Mouse (Mus musculus) CH12F3 (cell line): Measurements from ENCODE around the gene Samd11.

Experiments
- in situ Hi-C: fragments of 300-500 bp; cut with MboI; formaldehyde crosslinking; loops from 2 replicates; pipeline ENCODE4 v1.14.3; 2020; ENCODE audit warnings: low sequenced_read_pairs

The Samd11 gene

DNA sequence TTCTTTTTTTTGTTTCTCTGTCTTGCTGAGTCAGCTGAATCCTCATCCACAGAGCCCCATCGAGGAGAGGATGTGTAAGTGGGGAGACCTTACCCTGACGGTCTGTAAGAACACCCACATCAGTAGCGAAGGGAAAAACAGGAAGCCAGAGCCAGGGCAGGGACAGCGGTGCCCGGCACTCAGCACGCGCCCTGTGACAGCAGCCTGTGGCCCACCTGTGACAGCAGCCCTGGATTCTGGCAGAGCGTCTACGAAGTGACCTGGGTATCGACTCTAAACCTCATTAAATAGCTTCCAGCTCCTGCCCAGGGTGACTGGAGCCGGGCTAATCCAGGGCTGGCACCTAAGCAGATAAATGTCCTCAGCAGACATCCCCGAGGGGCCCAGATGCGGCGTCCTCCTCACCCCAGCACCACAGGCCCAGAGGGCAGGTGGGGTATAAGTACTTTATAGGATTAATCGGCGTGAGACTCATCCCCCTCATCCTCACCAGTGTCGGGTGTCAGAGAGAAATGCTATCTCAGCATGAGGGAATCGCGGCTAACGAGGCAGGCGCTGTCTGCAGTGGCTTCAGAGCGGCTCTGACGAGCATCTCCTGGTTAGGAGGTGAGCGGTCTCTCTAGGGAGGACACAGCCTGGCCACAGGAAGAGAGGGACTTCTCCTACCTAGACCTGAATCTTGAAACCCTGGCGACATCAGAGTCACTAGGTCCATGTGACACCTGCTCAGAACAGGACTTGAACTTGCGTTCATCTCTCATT, at the start of gene Samd11:
TSS of gene Samd11 (minus strand) at position 580 of the 762 bp plus-strand sequence.
- in situ Hi-C loops: no loop called here

DNA sequence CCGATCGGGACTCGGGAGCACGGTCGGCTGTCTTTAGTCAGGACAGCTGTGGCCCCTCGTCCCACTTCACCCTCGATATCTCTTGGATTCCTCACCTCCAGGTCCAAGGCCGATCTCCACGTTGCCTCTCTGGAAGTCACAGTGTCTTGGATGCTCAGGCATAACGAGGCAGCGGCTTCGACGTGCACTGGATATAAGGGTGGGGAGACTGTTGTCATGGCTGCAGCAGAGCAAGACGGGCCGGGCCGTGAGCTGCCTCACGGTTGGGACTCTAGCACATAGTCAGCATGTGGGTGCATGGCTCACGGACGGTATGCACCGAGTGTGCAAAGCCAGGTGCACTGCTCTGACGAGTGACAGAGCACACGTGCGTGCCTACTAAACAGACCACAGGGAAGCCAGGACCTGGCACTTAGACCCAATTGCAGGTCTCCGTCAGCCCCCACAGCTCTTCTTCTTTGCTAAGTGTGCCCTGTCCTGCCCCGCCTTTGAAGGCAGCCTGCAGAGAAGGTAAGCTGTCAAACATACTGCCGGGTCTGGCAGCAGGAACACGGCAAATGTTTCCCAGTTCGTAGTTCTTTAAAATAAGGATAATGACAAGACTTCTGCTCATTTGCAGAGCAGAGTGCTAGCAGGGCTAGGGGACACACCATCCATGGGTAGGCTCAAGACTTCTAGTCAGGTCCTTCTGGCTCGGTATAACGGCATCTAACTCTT, 938 bp downstream of the Samd11 start:
- in situ Hi-C loops: no loop called here

GRCm38 (mm10) chr4:156253043-156253442, 2.4 kb downstream of the Samd11 start:
- in situ Hi-C loops: no loop called here

DNA sequence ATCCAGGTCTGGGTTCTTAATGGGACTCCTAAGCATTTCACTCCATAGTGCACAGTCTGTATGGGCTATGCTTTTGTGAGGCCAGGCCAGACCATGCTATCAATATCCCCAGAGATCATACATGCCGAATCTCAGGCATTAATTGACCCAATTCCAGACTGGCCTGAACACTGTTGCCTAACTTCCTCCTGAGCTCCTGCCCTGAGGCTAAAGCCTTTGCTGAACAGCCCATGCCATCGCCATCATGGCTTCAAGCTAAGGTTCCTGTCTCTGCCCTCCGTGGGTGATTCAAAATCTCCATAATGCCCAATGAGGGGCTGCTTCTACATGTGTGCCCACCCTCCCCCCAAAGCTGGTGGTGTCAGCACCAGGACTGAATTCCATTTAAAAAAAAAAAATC, 2.8 kb downstream of the Samd11 start:
- in situ Hi-C loops: no loop called here

DNA sequence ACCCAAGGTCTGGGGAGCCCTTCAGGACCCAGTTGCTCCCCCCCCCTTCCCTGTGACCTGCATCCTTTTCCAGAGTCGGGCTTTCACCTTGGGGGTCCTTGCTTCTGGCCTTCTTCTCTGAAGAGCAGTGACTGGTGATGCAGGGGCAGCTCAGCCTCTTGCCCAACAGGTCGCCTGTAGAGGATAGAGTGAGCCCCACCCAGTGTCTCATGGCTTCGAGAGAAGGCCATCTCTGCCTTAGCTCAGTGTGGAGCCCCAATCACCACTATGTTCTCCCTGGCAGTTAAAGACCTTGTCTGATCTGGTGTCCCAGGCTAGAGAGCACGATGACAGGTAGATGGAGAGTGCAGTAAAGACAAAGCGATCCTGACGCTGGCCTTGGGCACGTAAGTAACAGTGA, 3.3 kb downstream of the Samd11 start:
- in situ Hi-C loops: no loop called here

- in situ Hi-C loops: no loop called here
Measured at GRCm38 (mm10) chr4:156251081-156251480, 4.4 kb downstream of the Samd11 start.

DNA sequence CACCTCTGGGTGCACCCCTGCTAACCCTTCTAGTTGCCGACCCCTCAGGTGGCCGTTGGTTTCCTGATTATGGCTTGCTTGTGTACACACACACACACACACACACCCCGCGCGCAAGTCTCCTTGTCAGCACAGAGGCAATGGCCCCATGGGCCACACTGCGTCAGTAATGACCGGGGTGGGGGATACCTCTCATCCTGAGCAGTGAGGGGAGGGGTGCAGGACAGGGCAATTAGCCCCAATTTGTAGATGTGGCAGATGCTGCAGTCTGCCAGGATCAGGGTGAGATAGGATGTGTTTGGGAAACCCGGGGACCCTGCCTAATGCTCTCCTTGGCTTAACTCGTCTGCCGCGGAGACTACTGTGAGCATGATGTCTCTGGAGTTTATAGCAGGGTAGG, 5.9 kb downstream of the Samd11 start:
- in situ Hi-C loops: no loop called here

DNA sequence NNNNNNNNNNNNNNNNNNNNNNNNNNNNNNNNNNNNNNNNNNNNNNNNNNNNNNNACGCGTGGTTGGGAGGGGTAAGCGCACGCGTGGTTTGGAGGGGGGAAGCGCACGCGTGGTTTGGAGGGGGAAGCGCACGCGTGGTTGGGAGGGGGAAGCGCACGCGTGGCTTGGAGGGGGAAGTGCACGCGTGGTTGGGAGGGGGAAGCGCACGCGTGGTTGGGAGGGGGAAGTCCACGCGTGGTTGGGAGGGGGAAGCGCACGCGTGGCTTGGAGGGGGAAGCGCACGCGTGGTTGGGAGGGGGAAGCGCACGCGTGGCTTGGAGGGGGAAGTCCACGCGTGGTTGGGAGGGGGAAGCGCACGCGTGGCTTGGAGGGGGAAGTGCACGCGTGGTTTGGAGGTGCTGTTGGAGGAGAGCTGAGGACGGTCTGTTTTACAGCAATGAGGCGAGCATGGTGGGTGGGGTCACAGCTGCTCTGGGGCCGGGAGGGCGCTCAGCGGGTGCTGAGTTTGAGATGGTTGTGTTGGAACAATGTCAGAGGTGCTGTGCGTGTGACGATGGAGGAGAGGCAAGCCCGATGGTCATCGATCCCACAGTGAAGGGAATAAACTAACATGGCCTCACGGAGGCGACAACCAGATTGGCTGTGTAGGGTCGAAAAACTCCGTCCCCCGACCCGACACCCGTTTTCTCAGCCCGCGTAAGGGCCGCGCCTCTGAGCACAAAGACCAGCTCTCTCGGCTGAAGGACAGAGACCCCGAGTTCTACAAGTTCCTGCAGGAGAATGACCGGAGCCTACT, 18.6 kb downstream of the Samd11 start:
- in situ Hi-C loops: no loop called here

DNA sequence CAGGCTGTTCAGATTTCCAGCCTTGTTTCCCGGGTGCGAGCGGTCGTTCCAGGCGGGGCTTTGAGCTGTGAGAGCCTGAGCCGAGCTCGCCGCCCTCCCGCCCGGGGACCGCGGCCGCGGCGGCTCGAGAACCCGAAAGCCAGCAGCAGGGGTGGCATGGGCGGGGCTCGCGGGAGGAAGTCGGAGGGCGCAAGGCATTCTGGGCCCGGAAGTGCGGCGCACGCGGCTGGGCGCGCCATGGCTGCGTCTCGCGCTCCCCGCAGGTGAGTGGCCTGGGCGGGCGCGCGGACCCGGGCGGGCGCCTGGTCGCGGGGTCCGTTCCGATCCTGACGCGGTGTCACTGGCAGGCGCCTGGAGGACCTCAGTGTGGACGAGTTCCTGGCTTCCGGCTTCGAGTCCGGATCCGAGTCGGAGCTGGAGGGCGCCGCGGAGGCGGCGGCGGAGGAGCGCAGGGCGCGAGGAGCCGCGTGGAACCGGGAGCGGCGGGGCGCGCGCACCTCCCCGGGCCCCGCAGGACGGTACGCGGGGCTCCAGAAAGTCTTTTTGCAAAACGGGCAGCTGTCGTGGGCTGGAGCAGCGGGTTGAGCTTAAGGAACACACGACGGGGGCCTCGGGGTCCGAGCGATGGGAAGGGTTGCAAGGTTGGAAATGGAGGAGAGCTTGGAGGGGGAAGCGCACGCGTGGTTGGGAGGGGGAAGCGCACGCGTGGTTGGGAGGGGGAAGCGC, 19.5 kb downstream of the Samd11 start, which contains the start of gene Noc2l:
TSS of gene Noc2l (plus strand) at position 203 of the 726 bp plus-strand sequence.
- in situ Hi-C loops: no loop called here

GRCm38 (mm10) chr4:156235360-156235770, 20.1 kb downstream of the Samd11 start:
- in situ Hi-C loops: no loop called here

- in situ Hi-C loops: no loop called here
Measured at GRCm38 (mm10) chr4:156234701-156235213, 20.7 kb downstream of the Samd11 start, which contains the start of gene Plekhn1. TSS of gene Plekhn1 (minus strand) at chr4:156234857.

- in situ Hi-C loops: no loop called here
Measured at GRCm38 (mm10) chr4:156234021-156234501, 21.4 kb downstream of the Samd11 start.

DNA sequence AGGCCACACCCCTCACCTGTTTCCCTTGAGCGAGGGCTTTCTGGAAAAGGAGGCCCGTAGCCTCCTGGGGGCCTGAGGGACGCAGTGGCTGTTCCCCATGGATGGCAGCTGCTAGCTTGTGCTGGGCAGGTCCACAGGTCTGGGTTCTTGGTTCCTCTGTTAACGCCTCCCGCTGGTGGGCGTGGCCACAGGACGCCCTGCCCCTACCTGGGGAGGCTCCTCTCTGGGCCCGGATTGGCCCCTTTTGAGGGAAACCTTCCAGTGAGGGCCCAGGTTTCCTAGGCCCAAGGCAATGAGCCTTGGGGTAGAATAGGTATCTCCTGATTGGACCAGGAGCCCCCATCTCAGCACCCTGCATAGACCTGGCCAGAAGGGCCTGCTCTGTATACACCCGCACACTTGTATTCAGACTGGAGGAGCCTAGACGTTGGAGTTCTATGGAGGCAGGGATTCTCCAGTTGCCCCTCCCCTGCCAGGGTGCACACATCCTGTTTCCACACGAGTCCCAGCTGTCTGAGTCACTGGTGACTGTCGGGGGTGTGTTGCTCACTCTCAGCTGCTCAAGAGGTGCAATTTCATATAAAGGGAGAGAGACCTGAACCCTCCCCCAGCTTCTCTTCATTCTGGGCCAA, 26.9 kb downstream of the Samd11 start:
- in situ Hi-C loops: no loop called here

DNA sequence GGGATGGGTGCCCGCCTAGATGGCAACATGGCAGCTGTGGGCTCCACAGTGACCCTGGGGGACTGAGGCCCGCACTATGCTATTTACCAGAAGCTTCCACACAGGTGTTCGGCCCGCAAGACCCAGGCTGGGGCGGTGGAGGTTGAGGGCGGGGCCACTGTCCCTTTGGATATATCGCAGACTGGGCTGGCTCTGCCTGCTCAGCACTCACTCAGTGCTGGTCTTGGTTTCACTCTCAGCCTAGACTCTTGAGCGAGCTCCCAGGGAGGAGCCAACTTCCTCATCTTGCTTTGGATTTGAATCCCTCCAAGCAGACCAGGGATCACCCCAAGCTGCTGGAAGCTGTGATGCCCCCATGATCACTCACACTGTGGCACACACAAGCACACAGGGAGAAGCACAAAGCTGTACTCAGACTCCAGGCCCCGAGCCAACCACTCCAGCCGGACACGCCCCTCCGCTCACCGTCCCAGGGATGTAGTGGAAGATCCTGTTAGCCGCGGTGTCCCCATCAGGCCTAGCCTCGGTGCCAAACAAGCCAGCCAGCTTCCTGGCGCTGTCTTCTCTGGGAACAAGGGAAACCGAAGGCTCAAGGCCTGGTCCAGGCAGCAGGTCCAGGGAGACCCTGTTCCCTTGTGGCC, 27.6 kb downstream of the Samd11 start:
- in situ Hi-C loops: no loop called here

DNA sequence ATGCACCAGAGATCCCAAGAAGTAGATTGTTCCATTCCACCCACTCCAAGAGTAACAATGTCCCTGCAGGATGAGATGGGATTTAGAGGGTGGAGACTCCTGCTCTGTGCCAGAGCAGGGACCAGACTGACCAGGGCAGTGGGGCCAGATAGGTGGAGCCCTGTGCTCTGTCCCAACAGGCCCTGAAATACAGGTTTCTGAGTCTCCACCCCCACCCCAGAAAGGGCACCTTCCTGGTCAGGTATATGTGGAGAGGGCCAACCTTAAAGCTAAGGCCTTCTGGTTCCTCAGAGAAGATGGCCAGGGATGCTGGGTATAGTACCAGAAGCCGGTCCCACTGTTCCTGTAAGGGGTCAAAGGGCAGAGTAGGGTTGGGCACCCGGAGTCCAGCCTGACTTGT, 31.2 kb downstream of the Samd11 start:
- in situ Hi-C loops: no loop called here

DNA sequence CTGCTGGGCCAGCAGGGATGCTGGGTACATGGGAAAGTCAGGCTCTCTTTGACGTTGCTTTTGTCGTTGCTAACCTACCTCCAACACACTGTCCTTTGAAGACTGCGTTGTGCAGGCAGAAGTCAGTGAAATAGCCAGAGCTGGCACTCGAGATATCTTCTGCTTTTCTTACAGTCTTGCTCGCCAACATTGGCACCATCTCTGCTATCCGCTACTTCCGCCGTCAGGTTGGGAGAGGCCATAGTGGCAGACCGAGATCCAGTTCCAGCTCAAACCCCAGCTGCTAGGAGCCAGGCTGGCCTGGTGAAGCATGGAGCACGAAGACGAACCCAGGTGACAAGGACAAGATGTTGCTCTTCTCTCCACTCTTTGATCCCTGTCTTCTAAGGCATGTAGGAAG, 35.5 kb downstream of the Samd11 start:
- in situ Hi-C loops: no loop called here

- in situ Hi-C loops: no loop called here
Measured at GRCm38 (mm10) chr4:156217838-156218237, 37.6 kb downstream of the Samd11 start.

DNA sequence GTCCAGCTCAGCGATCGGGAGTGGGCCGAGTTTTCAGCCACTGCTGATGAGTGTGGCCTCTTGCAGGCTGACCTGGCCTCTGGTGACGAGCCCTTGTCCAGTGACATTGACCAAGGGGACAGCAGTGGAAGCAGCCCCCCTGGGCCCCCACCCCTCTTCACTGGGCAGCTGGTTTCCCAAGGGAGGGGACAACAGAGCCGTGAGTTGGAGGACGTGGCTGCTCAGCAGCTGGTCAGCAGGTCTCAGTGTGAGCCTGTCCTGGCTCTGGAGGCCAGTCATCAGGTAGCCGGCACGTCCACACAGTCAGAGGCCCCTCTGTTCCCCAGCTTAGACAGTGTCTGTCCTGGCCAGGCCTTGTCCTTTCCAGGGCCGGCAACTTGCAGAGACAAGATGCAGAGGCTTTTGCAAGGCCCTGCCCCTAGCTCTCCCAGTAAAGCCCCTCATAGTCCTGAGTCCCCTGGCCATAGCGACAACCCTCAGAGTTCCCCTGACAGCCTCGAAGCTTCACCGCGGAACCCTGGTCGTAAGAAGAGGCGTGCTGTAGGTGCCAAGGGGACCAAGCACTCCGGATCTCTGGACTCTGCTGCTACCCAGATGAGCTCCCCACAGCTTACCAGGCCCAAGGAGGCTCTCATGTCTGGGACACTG, 38.3 kb downstream of the Samd11 start:
- in situ Hi-C loops: no loop called here

DNA sequence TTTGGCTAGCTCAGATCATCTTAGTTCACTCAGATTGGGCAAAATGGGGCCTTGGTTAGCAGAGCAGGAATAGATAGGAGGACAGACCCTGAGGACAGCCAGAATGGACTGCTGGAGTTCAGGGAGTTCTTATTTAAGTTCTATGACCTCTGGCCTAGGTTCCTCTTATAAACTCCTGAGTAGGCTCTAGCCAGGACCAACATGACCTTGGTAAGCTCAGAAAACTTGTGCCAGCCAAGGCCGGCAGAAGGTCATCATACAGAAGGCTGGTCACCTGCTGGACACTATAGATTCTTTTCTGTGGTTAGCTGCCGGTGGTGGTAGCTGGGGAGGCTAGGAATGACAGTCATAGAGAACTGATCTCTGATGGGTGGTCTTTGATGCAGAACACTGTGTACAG, 39.3 kb downstream of the Samd11 start:
- in situ Hi-C loops: no loop called here
